Mouse (Mus musculus) lung, postnatal 0 days (tissue): Measurements from ENCODE around the gene Coa3. TPM values are rescaled to one million over a fixed set of nuclear protein-coding genes. Genes with fewer than 3 reads are reported as not detected.
A peak's percentile ranks its signal among the peaks of the same experiment; 100 is the strongest.

Source experiments
- ATAC-seq: fragments of 200-750 bp; cut with Nextera tagmentation; 2 replicates; pipeline ENCODE4 v1.8.0; 2017; ENCODE audit warnings: moderate library complexity
- DNase-seq: peaks from one replicate; pipeline ENCODE4 v3.0.0-alpha.2; 2016; ENCODE audit warnings: low spot score
- H3K27ac ChIP-seq: fragments of 300-500 bp; sonication (generic); 2 replicates; pipeline ENCODE4 v1.5.1; 2014; ENCODE audit warnings: antibody characterized with exemption, mild to moderate bottlenecking, low read length, mixed read lengths
- H3K27me3 ChIP-seq: fragments of 300-500 bp; sonication (generic); replicated peaks from 2 replicates; pipeline ENCODE4 v1.6.1; 2014; ENCODE audit warnings: low read length, mixed read lengths; ENCODE audit not compliant: insufficient read depth
- H3K36me3 ChIP-seq: fragments of 300-500 bp; sonication (generic); 2 replicates; pipeline ENCODE4 v1.6.1; 2014; ENCODE audit warnings: low read length, mixed read lengths; ENCODE audit not compliant: insufficient read depth
- H3K4me1 ChIP-seq: fragments of 300-500 bp; sonication (generic); 2 replicates; pipeline ENCODE4 v1.6.1; 2014; ENCODE audit warnings: antibody characterized with exemption, low read depth, low read length, mixed read lengths; ENCODE audit not compliant: insufficient read depth
- H3K4me2 ChIP-seq: fragments of 300-500 bp; sonication (generic); replicated peaks from 2 replicates; pipeline ENCODE4 v1.6.1; 2014; ENCODE audit warnings: low read depth, mild to moderate bottlenecking, low read length, moderate library complexity, mixed read lengths
- H3K4me3 ChIP-seq: fragments of 300-500 bp; sonication (generic); 2 replicates; pipeline ENCODE4 v1.5.1; 2014; ENCODE audit warnings: low read depth, low read length
- H3K9ac ChIP-seq: fragments of 300-500 bp; sonication (generic); replicated peaks from 2 replicates; pipeline ENCODE4 v1.6.1; 2014; ENCODE audit warnings: low read depth, mild to moderate bottlenecking
- H3K9me3 ChIP-seq: fragments of 300-500 bp; sonication (generic); 2 replicates; pipeline ENCODE4 v1.6.1; 2016; ENCODE audit warnings: low read length, mixed read lengths
- CTCF ChIP-seq: IDR thresholded peaks from 2 replicates; pipeline ENCODE4 v1.5.1; 2016; ENCODE audit warnings: antibody characterized with exemption, mild to moderate bottlenecking
- EP300 ChIP-seq: IDR thresholded peaks from 2 replicates; pipeline ENCODE4 v1.6.1; 2016; ENCODE audit warnings: antibody characterized with exemption, mild to moderate bottlenecking, control low read depth
- WGBS: fragments of 180-500 bp; shearing (Covaris S2); extraction: QIAGEN DNeasy Blood & Tissue Kit; methylation state at CpG from one replicate; pipeline ENCODE4 v1.1.7; 2014; 5-methylcytosine and 5-hydroxymethylcytosine counted together
- polyA plus RNA-seq: library from polyadenylated mRNA; unstranded; fragments of >200 nt; fragmentation: Nextera tagmentation; extraction: Ambion mirVana; gene quantifications from 2 replicates; pipeline ENCODE4 v1.2.1, GENCODE M21; 2015

Coa3 gene
- polyA plus RNA-seq, 1 experiment from 2014 or later, result 166 TPM

DNA sequence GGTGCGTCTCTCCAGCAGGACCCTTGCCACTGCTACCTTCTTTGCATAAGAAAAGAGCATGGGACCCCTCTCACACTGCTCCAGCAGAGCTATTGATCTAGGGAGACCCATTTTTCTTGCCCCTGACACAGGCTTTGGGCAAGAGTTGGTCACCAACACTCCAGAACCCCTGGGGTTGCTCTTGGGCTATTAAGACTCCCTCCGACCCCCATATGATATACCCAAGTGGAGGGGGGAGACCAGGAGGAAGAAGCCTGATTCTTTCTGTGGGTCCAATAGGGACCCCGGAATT is 15.0 kb downstream of the Coa3 start:
- WGBS, result 8% methylated on average over 3 of the region's 3 CpGs
- Histone ChIP-seq H3K4me3 (no peak overlapping the region), H3K4me2 (no peak overlapping the region), H3K4me1 (peaks cover 21% of the 10 kb centered on the region; the same call in 1 of the 2 replicates), H3K9ac (no peak overlapping the region), H3K27ac (no peak overlapping the region), H3K9me3 (no peaks in the 10 kb centered on the region), H3K27me3 (peaks cover 11% of the 10 kb centered on the region; the same call in 1 of the 2 replicates), H3K36me3 (no peaks in the 10 kb centered on the region; the same call in 1 of the 2 replicates)
- ATAC-seq (no peak), DNase-seq (no peak)
- no peak for TF ChIP-seq EP300
- TF ChIP-seq CTCF, result no peak

DNA sequence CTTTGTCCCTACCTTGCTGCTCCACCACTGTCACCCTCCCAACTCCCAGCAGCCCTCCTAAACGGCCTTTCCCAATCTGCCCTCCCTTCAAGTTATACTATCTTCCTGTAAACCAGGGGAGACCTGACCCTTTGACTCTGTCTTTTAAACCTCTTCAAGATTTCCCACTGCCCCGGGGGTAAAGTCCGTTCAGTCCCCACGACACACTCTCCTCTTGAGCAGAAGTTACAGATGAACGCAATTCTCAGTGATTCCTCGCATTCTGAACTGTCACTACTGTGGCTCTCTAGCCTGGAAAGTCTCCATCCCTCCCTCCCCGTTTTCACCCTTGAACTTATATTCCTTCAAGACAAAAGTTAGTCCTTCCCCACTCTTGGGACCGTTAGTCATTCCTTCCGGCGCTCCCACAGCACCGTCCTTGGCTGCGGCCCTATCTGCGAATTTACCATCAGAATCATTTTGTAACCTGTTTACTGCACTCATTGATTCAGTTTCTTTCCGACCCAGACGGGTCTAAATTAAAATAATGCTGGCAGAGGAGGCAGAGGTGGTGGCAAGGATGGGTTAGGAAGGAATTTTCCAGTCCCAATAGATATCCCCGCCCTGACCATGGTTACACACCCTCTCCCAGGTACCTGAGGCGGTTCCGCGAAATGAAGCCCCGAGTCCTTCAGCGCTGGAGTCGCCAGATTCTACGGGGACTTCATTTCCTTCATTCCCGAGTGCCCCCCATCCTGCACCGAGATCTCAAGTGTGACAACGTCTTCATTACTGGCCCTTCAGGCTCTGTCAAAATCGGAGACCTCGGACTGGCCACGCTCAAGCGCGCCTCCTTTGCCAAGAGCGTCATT is 15.6 kb downstream of the Coa3 start:
- Histone ChIP-seq H3K4me1 (peaks cover 21% of the 10 kb centered on the region; the same call in 1 of the 2 replicates), H3K4me3 (no peak overlapping the region), H3K9me3 (no peaks in the 10 kb centered on the region), H3K36me3 (no peaks in the 10 kb centered on the region; the same call in 1 of the 2 replicates), H3K4me2 (no peak overlapping the region), H3K27me3 (peaks cover 11% of the 10 kb centered on the region; the same call in 1 of the 2 replicates), H3K9ac (no peak overlapping the region), H3K27ac (no peak overlapping the region)
- TF ChIP-seq CTCF, result no peak
- no peak for TF ChIP-seq EP300
- no peak for DNase-seq
- ATAC-seq, result no peak
- 18% methylated on average over 32 of the region's 32 CpGs for WGBS

DNA sequence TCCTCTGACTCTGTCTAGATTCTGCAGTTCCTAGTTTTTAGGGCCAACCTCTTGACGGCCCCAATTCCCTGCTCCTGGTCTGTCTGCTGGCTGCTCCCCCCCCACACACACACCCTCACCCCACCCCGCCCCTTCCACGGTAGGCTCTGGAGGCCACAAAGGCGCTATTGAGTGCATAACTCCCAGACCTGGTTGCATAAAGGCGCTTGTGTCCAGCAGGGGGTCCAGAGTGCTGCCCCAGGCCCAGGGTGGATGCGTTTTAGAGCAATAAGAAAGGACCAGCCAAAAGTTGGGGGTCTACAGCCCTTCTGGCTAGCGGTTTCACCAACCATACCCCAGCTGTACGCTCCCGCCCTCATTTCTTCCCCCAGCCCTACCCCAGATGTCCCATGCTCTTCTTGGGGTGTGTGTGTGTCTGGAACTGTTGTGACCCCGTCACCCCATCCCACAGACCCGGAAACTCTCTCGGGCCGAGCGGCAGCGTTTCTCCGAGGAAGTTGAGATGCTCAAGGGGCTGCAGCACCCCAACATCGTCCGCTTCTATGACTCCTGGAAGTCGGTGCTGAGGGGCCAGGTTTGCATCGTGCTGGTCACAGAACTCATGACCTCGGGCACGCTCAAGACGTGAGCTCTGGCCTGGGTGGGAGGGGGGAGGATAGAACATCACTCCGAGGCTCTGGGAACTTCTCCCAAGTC is 16.5 kb downstream of the Coa3 start:
- DNase-seq (no peak), ATAC-seq (no peak)
- Histone ChIP-seq H3K4me2 (peak overlapping the region; percentile 11; the same call in 1 of the 2 replicates), H3K36me3 (no peaks in the 10 kb centered on the region; the same call in 1 of the 2 replicates), H3K9ac (no peak overlapping the region), H3K4me3 (0 out of 2 replicates have a peak overlapping the region, but pooled peaks have one; percentile 10), H3K27me3 (peaks cover 11% of the 10 kb centered on the region; the same call in 1 of the 2 replicates), H3K9me3 (no peaks in the 10 kb centered on the region), H3K27ac (no peak overlapping the region), H3K4me1 (peaks cover 21% of the 10 kb centered on the region; the same call in 1 of the 2 replicates)
- whole genome bisulfite sequencing, result 8% methylated on average over 23 of the region's 24 CpGs
- TF ChIP-seq CTCF, result peak; percentile 16; the same call in 1 of the 2 replicates
- no peak for TF ChIP-seq EP300

DNA sequence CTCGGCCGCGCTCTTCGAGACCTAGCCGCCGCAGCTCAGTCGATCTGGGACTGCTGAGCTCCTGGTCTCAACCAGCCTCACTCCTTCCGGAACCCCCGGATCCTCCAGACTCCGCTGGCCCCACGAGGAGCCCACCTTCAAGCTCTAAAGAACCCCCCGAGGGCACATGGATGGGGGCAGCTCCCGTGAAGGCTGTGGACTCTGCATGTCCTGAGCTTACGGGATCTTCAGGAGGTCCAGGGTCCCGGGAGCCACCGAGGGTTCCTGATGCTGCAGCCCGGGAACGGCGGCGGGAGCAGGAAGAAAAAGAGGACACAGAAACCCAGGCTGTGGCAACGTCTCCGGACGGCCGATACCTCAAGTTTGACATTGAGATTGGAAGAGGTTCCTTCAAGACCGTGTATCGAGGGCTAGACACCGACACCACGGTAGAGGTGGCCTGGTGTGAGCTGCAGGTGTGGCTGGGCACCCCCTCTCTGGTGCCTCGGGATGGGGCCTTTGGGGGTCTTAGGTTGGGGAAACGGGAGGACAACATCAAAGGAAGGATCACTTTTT is 18.0 kb downstream of the Coa3 start:
- DNase-seq, result no peak
- no peak for TF ChIP-seq EP300
- TF ChIP-seq CTCF, result no peak
- Histone ChIP-seq H3K4me2 (peak overlapping the region; percentile 98), H3K4me3 (peak overlapping the region; percentile 56), H3K27me3 (peaks cover 11% of the 10 kb centered on the region; the same call in 1 of the 2 replicates), H3K27ac (0 out of 2 replicates have a peak overlapping the region, but pooled peaks have one; percentile 32), H3K36me3 (no peaks in the 10 kb centered on the region; the same call in 1 of the 2 replicates), H3K9ac (peak overlapping the region; percentile 58), H3K9me3 (no peaks in the 10 kb centered on the region), H3K4me1 (peaks cover 21% of the 10 kb centered on the region; the same call in 1 of the 2 replicates)
- ATAC-seq, result no peak
- under 1% methylated on average over 30 of the region's 30 CpGs for WGBS

DNA sequence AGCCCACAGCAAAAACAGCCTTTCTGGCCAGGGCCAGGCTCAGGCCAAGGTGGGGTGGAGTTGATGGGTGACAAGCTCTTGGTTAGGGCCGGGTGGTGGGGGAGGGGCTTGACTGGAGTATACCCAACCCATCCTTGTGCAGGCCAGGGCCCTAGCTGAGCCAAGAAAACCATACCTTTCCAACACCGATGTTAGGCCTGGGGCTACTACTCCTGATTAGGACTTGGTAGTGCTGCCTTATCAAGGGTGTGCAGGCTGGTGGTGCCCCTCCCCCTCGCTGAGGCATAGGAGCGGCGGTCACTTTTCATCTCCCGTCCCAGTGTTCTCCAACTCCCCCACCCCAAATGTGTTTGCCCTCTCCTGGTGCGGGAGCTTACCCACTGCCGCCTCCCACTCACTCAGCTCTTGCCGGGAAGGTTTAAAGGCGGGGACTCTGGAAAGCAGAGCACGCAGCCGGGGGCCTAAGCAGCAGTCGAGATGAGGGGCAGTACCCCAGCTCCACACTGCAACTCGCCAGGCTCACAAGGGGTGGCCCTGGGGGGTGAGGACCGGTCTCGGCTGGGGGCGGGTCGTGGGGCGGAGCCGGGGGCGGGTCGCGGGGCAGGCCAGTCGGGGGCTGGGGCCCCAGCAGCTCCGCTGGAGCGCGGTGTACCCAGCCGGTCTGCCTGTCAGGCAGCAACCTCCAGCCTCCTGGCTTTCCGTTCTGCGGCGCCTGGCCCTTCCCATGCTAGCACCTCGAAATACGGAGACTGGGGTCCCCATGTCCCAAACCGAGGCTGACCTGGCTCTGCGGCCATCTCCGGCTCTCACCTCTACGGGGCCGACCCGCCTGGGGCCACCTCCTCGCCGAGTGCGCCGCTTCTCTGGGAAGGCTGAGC is 18.7 kb downstream of the Coa3 start, which contains the start of gene Wnk4:
Gene Wnk4 (plus strand): TSS at position 620 of the 878 bp plus-strand sequence.
- WGBS, result under 1% methylated on average over 40 of the region's 43 CpGs
- Histone ChIP-seq H3K9me3 (no peaks in the 10 kb centered on the region), H3K27ac (0 out of 2 replicates have a peak within 1 kb of the TSS, but pooled peaks have one; percentile 32), H3K4me2 (peak within 1 kb of the TSS; percentile 98), H3K4me1 (peaks cover 18% of the 10 kb centered on the region; the same call in 1 of the 2 replicates), H3K9ac (peak within 1 kb of the TSS; percentile 58), H3K4me3 (peak within 1 kb of the TSS; percentile 56), H3K36me3 (no peaks in the 10 kb centered on the region; the same call in 1 of the 2 replicates), H3K27me3 (peaks cover 10% of the 10 kb centered on the region; the same call in 1 of the 2 replicates)
- peak; percentile 72 for DNase-seq
- TF ChIP-seq CTCF (no peak), EP300 (no peak)
- ATAC-seq, result peak; percentile 85
